Mouse (Mus musculus): ENCODE measurements at regions not wholly inside any gene's neighbourhood (a gene's known extent, or its start where the extent isn't known, plus 50 kb on each side); places are given as distances from the start of the nearest gene placed in this dataset.

DNA sequence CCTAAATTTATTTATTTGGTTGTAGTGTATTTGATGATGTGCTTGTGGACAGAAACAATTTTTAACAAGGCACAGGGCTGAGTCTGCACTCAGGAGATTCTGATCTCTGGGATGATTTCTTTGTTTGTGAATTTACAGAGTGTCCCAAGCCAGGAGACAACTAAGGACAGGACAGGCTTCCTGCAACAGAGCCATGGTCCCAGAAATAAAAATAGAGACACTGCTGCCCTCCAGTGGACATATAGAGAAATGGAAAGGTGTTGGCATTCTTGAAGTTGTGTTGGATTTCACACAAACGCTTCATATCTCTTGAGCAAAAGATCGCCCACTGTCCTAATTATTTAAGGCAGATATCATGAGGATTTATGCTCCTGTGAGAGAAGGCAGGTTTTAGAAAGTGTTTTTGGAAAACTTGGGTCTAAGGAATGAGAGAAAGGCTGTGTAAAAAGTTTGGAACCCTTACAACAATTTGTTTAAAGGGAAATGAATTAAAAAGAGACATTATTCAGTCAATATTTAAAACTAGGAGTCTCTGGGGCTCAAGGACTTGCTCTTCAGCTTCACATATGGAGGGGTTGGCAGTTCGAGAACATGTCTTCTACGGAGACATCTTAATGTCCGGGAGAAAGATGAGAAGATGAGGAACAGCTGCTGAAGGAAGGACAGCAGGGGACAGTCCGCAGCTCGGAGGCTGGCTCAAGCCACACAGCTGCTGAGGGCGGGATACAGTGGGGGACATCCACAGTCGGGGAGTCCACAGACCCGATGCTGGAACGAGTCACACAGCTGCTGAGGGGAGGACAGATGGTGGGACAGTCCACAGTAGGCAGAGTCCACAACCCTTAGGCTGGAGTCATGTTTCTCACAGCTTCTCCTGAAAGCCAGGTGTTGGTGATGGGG, 263.5 kb downstream of the Ankrd50 start:
- peak; percentile 88 for ATAC-seq (ENCODE audit: low TSS enrichment)

- no peak for ATAC-seq (ENCODE audit: low TSS enrichment)
Measured at GRCm38 (mm10) chr3:38209081-38209480, 275.6 kb downstream of the Ankrd50 start.

GRCm38 (mm10) chr3:38207867-38208266, 276.8 kb downstream of the Ankrd50 start:
- ATAC-seq (ENCODE audit: low TSS enrichment): no peak

DNA sequence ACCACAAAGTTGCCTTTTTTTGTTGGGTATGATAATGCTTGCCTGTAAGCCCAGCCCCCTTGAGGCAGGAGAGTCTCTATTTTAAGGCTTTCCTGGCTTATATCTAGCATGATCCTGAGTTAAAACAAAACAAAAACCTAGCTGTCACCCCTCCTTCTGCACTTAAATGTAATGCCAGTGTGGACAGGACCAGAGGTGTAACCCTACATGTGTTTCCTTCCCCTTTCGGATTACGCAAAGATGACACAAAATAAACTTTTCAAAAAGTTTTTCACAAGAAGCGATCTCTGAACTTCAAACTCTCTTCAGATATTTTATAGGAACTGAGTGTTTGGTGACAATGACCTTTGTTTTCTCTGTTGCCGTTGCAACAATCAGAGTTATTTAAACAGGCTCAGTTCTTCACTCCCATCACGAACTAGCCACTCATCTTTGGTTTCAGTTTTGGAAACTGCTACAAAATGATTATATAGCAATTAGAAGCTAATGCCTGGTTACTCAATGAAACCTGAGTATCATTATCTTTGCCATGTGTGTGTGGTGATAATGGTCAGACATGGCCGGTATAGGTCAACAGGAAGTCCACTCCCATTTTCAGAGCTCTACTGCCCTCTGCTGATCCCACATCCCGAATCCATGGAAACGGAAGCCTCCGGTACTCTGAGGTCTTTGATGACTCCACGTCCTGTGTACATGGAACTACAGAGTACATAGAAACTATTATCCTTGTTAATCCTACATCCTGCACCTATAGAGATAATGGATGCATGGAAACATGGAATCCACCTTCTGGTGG, 282.6 kb downstream of the Ankrd50 start:
- ATAC-seq (ENCODE audit: low TSS enrichment): peak; percentile 78

DNA sequence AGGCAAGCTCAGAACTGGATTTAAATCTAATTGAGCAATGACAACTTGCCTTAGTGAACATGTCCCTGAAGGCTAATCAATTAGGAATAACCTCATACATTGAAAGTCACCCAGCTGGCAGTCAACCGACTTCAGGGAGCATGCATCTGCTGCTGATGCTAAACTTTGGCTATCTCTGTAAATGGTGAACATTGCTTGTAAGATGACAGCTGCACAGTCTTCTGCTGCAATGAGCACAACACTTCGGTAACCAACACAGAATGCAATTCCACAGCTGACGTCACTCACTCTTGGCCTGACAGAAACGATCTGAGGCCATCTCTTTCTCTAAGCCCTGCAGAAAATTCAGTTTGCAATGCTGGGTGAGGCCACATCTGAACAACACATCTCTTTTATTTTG, 290.6 kb downstream of the Ankrd50 start:
- no peak for ATAC-seq (ENCODE audit: low TSS enrichment)

GRCm38 (mm10) chr3:38187406-38187896, 297.2 kb downstream of the Ankrd50 start:
- no peak for ATAC-seq (ENCODE audit: low TSS enrichment)

DNA sequence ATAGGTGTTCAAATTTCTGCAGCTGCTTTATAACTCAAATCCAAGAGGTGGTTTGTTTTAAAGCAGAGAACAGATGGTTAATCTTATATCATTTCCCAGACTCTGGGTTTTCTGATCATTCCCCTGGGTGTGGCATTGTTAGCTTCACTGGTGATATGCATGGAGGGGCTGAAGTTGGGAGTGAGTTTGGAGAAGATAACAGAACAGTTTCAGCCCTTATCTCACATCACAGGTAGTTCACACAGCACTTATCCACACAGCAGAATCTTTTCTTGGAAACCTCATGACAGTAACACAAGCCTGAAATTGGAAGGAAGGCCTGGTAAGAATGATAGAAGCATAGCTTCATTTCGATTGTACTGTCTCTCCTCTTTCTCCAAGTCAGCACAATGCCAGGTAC, 298.1 kb downstream of the Ankrd50 start:
- ATAC-seq (ENCODE audit: low TSS enrichment): no peak

- ATAC-seq (ENCODE audit: low TSS enrichment): no peak
Measured at GRCm38 (mm10) chr3:38178295-38178694, 306.3 kb downstream of the Ankrd50 start.

GRCm38 (mm10) chr3:38175946-38176345, 308.7 kb downstream of the Ankrd50 start:
- ATAC-seq (ENCODE audit: low TSS enrichment): no peak

DNA sequence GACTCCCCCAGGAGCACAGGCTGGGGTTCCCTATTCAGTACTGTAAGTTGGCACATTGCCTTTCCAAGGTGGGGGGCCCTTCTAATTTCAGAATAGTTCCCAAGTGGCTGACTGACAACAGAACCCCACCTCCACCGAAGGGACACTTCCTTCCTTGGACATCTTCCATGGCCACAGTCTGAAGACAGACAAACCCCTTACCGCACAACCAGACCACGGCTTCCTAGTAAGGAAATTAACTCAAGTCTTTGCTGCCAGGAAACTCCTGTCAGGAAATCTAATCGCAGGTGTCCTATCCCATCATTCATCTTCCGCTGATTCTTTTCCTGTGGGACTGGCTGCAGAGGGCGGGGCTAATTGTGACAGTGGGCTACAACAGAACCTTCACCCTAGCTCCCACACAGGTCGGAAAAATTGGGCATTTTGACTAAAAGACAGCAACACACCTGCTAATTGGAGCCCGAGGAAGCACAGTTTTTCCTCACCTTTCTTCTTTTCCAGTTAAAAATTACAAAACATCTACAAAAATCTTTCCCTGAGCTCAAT, 309.8 kb downstream of the Ankrd50 start:
- no peak for ATAC-seq (ENCODE audit: low TSS enrichment)

GRCm38 (mm10) chr3:38152408-38152807, 332.2 kb downstream of the Ankrd50 start:
- ATAC-seq (ENCODE audit: low TSS enrichment): no peak

DNA sequence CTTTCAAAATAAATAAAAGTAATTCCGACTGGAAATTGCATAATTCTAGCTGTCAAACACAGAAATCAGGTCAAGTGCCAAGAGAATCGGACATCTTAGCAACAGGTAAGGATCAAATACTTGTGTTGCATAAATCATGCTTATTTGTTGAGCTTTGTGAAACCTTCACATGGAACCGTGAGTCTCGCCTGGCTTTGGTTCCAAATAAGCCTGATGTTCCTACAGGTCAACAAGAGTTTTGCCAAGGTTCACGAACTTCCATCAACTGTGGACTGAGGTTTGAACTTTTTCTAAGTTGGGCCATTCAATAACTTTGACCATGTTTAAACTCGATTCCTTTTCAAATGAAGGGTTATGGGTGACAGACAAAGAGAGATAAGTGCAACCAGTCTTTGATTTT, 332.8 kb downstream of the Ankrd50 start:
- no peak for ATAC-seq (ENCODE audit: low TSS enrichment)

- ATAC-seq (ENCODE audit: low TSS enrichment): no peak
Measured at GRCm38 (mm10) chr3:38146663-38147062, 338.0 kb downstream of the Ankrd50 start.

DNA sequence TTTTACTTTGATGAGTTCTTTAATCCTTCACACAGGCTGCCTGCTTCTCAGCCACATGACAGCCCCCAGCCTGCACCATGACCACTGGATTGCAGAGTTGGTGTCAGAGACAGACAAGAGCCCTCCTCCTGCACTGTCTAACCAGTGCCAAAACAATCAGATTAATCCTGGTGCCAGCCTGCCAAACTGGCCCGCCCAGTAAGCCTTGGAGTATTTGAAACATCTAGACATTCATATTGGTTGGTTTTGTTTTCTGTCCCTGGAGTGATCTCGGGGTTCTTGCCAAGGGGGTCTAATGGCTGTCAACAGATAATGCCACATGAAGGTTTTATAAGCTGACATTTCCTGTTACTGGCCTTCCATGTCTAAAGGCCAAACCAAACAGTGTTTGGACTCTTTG, 339.2 kb downstream of the Ankrd50 start:
- no peak for ATAC-seq (ENCODE audit: low TSS enrichment)

GRCm38 (mm10) chr3:38144650-38145049, 340.0 kb downstream of the Ankrd50 start:
- no peak for ATAC-seq (ENCODE audit: low TSS enrichment)

GRCm38 (mm10) chr3:38143147-38143883, 341.3 kb downstream of the Ankrd50 start:
- peak; percentile 55; the same call in 1 of the 2 replicates for ATAC-seq (ENCODE audit: low TSS enrichment)

GRCm38 (mm10) chr3:38139387-38139786, 345.3 kb downstream of the Ankrd50 start:
- peak; percentile 83 for ATAC-seq (ENCODE audit: low TSS enrichment)

DNA sequence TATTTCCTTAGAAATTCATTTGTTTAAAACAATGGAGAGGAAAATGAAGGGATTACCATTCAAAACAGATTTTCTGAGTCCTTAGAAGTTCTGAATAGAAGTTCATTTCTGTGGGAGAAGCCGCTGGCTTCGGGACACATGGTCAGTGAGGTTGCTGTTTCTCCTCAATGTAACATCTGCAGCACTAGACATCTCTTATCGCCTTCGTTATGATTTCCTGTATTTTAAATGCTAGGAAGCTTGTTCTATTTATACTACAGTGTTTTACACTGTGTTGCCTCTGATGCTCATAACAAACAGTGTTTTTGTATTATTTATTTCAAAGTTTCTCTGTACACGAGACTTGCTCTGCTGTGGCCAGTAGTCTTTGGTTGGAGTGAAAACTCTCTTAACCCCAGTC, 346.6 kb downstream of the Ankrd50 start:
- ATAC-seq (ENCODE audit: low TSS enrichment): no peak

GRCm38 (mm10) chr3:38135808-38136214, 348.8 kb downstream of the Ankrd50 start:
- ATAC-seq (ENCODE audit: low TSS enrichment): no peak

DNA sequence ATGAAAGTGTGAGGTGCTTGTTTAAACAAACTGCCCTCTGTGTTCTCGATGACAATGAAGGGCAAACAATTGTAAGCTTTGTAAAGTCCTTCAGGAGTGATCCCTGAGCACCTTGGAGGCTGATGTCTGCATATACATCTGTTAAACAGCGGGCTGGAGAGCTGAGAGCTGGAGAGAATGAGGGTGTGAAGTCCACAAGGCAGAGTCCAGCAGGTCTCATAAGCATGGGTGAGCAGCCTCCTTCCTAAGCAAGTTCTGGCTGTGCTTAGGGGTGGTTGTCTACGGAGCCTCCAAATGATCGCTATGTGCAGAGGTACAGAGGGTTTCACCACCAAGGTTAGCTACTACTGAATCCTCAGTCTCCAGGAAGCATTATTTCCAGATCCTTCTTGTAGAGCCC, 350.2 kb downstream of the Ankrd50 start:
- no peak for ATAC-seq (ENCODE audit: low TSS enrichment)

GRCm38 (mm10) chr3:38131887-38132220, 352.8 kb downstream of the Ankrd50 start:
- no peak for ATAC-seq (ENCODE audit: low TSS enrichment)
